Mouse (Mus musculus): ENCODE results near the gene Paqr5. TPM values are rescaled to one million over a fixed set of nuclear protein-coding genes. Genes with fewer than 3 reads are reported as not detected.

Paqr5 gene
- polyA plus RNA-seq, 1 experiment from 2014 or later, result 0.38 TPM

- Histone ChIP-seq H3K4me2 (no peak overlapping the region), H3K27ac (no peak overlapping the region), H3K4me1 (replicated peaks) (peaks cover 25% of the 10 kb centered on the region), H3K36me3 (peaks cover 26% of the 10 kb centered on the region), H3K4me3 (no peak overlapping the region), H3K27me3 (no peaks in the 10 kb centered on the region), H3K9ac (no peak overlapping the region), H3K9me3 (no peaks in the 10 kb centered on the region)
- WGBS, result 57% methylated on average over 6 of the region's 6 CpGs
- ATAC-seq (ENCODE audit: low FRiP score), result no peak
Observed at GRCm38 (mm10) chr9:61911300-61912128, 115.1 kb downstream of the Paqr5 start.

GRCm38 (mm10) chr9:61910526-61911256 lies 116.0 kb downstream of the Paqr5 start:
- 51% methylated on average over 20 of the region's 20 CpGs for WGBS
- H3K36me3 ChIP-seq, result peaks cover 26% of the 10 kb centered on the region
- no peak for ATAC-seq (ENCODE audit: low FRiP score)
- H3K4me2 ChIP-seq, result no peak overlapping the region
- H3K27ac ChIP-seq, result no peak overlapping the region
- no peaks in the 10 kb centered on the region for H3K9me3 ChIP-seq
- no peaks in the 10 kb centered on the region for H3K27me3 ChIP-seq
- no peak overlapping the region for H3K9ac ChIP-seq
- peaks cover 25% of the 10 kb centered on the region for H3K4me1 ChIP-seq (replicated peaks)
- H3K4me3 ChIP-seq, result no peak overlapping the region

GRCm38 (mm10) chr9:61909633-61910032 lies 117.0 kb downstream of the Paqr5 start:
- H3K4me2 ChIP-seq, result no peak overlapping the region
- peaks cover 22% of the 10 kb centered on the region for H3K4me1 ChIP-seq (replicated peaks)
- H3K27me3 ChIP-seq, result no peaks in the 10 kb centered on the region
- H3K9me3 ChIP-seq, result no peaks in the 10 kb centered on the region
- 95% methylated on average over 1 of the region's 1 CpGs for WGBS
- ATAC-seq (ENCODE audit: low FRiP score), result no peak
- no peak overlapping the region for H3K9ac ChIP-seq
- H3K27ac ChIP-seq, result no peak overlapping the region
- no peak overlapping the region for H3K4me3 ChIP-seq
- H3K36me3 ChIP-seq, result peaks cover 26% of the 10 kb centered on the region

- Histone ChIP-seq H3K4me2 (no peak overlapping the region), H3K36me3 (peaks cover 26% of the 10 kb centered on the region), H3K4me1 (replicated peaks) (peaks cover 22% of the 10 kb centered on the region), H3K9ac (no peak overlapping the region), H3K9me3 (no peaks in the 10 kb centered on the region), H3K27me3 (0 out of 2 replicates have a peak, but pooled peaks cover 2% of the 10 kb centered on the region), H3K27ac (no peak overlapping the region), H3K4me3 (no peak overlapping the region)
- WGBS, result 92% methylated on average over 11 of the region's 11 CpGs
- ATAC-seq (ENCODE audit: low FRiP score), result no peak
Observed at GRCm38 (mm10) chr9:61908832-61909407, 117.7 kb downstream of the Paqr5 start.

GRCm38 (mm10) chr9:61908341-61908740 lies 118.3 kb downstream of the Paqr5 start:
- H3K27me3 ChIP-seq, result 0 out of 2 replicates have a peak, but pooled peaks cover 5% of the 10 kb centered on the region
- no peak overlapping the region for H3K4me2 ChIP-seq
- ATAC-seq (ENCODE audit: low FRiP score), result no peak
- H3K4me3 ChIP-seq, result no peak overlapping the region
- peaks cover 17% of the 10 kb centered on the region for H3K4me1 ChIP-seq (replicated peaks)
- no peaks in the 10 kb centered on the region for H3K9me3 ChIP-seq
- 88% methylated on average over 3 of the region's 3 CpGs for WGBS
- peaks cover 26% of the 10 kb centered on the region for H3K36me3 ChIP-seq
- no peak overlapping the region for H3K9ac ChIP-seq
- H3K27ac ChIP-seq, result no peak overlapping the region

- no peak for ATAC-seq (ENCODE audit: low FRiP score)
- H3K27me3 ChIP-seq, result 0 out of 2 replicates have a peak, but pooled peaks cover 5% of the 10 kb centered on the region
- no peak overlapping the region for H3K4me2 ChIP-seq
- WGBS, result 92% methylated on average over 4 of the region's 4 CpGs
- H3K4me3 ChIP-seq, result no peak overlapping the region
- no peaks in the 10 kb centered on the region for H3K9me3 ChIP-seq
- no peak overlapping the region for H3K9ac ChIP-seq
- H3K36me3 ChIP-seq, result peaks cover 23% of the 10 kb centered on the region
- peaks cover 13% of the 10 kb centered on the region for H3K4me1 ChIP-seq (replicated peaks)
- H3K27ac ChIP-seq, result no peak overlapping the region
Observed at GRCm38 (mm10) chr9:61907621-61908295, 118.9 kb downstream of the Paqr5 start.

GRCm38 (mm10) chr9:61906912-61907311 lies 119.7 kb downstream of the Paqr5 start:
- no peak overlapping the region for H3K4me3 ChIP-seq
- H3K27ac ChIP-seq, result no peak overlapping the region
- peaks cover 15% of the 10 kb centered on the region for H3K4me1 ChIP-seq (replicated peaks)
- H3K27me3 ChIP-seq, result peaks cover 7% of the 10 kb centered on the region; the same call in 1 of the 2 replicates
- peaks cover 14% of the 10 kb centered on the region for H3K36me3 ChIP-seq
- no peak overlapping the region for H3K4me2 ChIP-seq
- WGBS, result 69% methylated on average over 10 of the region's 10 CpGs
- no peak for ATAC-seq (ENCODE audit: low FRiP score)
- H3K9ac ChIP-seq, result no peak overlapping the region
- no peaks in the 10 kb centered on the region for H3K9me3 ChIP-seq

GRCm38 (mm10) chr9:61905576-61905975 lies 121.1 kb downstream of the Paqr5 start:
- Histone ChIP-seq H3K36me3 (peaks cover 2% of the 10 kb centered on the region; the same call in 1 of the 2 replicates), H3K4me2 (no peak overlapping the region), H3K9ac (no peak overlapping the region), H3K27ac (no peak overlapping the region), H3K27me3 (peaks cover 15% of the 10 kb centered on the region), H3K9me3 (no peaks in the 10 kb centered on the region), H3K4me3 (no peak overlapping the region), H3K4me1 (replicated peaks) (peaks cover 17% of the 10 kb centered on the region)
- WGBS, result 78% methylated on average over 5 of the region's 5 CpGs
- no peak for ATAC-seq (ENCODE audit: low FRiP score)

GRCm38 (mm10) chr9:61904201-61904600 lies 122.5 kb downstream of the Paqr5 start:
- H3K9ac ChIP-seq, result no peak overlapping the region
- no peak overlapping the region for H3K4me2 ChIP-seq
- no peak overlapping the region for H3K4me3 ChIP-seq
- ATAC-seq (ENCODE audit: low FRiP score), result no peak
- no peaks in the 10 kb centered on the region; the same call in 1 of the 2 replicates for H3K36me3 ChIP-seq
- H3K27ac ChIP-seq, result no peak overlapping the region
- H3K27me3 ChIP-seq, result peaks cover 24% of the 10 kb centered on the region
- peaks cover 20% of the 10 kb centered on the region for H3K4me1 ChIP-seq (replicated peaks)
- H3K9me3 ChIP-seq, result no peaks in the 10 kb centered on the region
- WGBS, result 75% methylated on average over 7 of the region's 7 CpGs

All from hindbrain, embryonic 13.5 days (tissue).